Comparison of ENCODE assay signal across 8 mouse cellular contexts in genomic region chr2:173018618-173019017, GRCm38 (mm10). TPM values are rescaled to one million over a fixed set of nuclear protein-coding genes. Genes with fewer than 3 reads are reported as not detected.
DNase-seq lines count a peak whose midpoint lies in the region; ATAC-seq and TF ChIP-seq lines count a peak whose summit lies in the region.
"Had no signal": no experiment of that assay in that cellular context is flagged by ENCODE, and none has a peak within 500 bp of the region (broad histone marks: within the 10 kb centered on the region; RNA-seq: fewer than 3 reads in every experiment).

No protein-coding gene starts in this region.

- H3K36me3 ChIP-seq in CH12.LX (replicated peaks in 1 of 2; ENCODE audit: control insufficient read depth in 1 of 2, insufficient read depth in 1 of 2, low read length in 1 of 2), result peaks cover 24 to 37% of the 10 kb centered on the region in 2 experiments
- H3K36me3 ChIP-seq in stomach, embryonic 16.5 days (ENCODE audit: control insufficient read depth, insufficient read depth, low read length), result peaks cover 7% of the 10 kb centered on the region; the same call in 1 of the 2 replicates

- 27% methylated on average over 8 of the region's 8 CpGs for WGBS in stomach, embryonic 16.5 days

- H3K4me2 ChIP-seq in CH12.LX (ENCODE audit: insufficient read depth, low read depth, poor library complexity, severe bottlenecking), result 0 out of 2 replicates have a peak overlapping the region, but pooled peaks have one; percentile 14
- no peak overlapping the region; the same call in 1 of the 2 replicates for H3K4me2 ChIP-seq in stomach, embryonic 16.5 days (ENCODE audit: low read depth, low read length)

- ATAC-seq in granulocyte monocyte progenitor cell, adult 5-6 weeks (replicated peaks; ENCODE audit: poor library complexity, severe bottlenecking), result peak; percentile 21
- ATAC-seq in stomach, embryonic 16.5 days (ENCODE audit: insufficient read depth, low FRiP score), result 0 out of 2 replicates have a peak, but pooled peaks have one; percentile 5

- peaks cover 6% of the 10 kb centered on the region for H3K27me3 ChIP-seq in CH12.LX (replicated peaks)
- no peaks in the 10 kb centered on the region for H3K27me3 ChIP-seq in stomach, embryonic 16.5 days (ENCODE audit: control insufficient read depth, insufficient read depth, low read length)

- TF ChIP-seq RAD21 in CH12.LX (IDR thresholded peaks at IDR 0.05; ENCODE audit: low read depth, low read length), result no peak; the same call in 1 of the 2 replicates

- H3K4me1 ChIP-seq in CH12.LX (ENCODE audit: control insufficient read depth in 1 of 2, insufficient read depth in 2 of 2), result peaks cover 36 to 53% of the 10 kb centered on the region in 2 experiments
- H3K4me1 ChIP-seq in stomach, embryonic 16.5 days (ENCODE audit: control insufficient read depth, insufficient read depth, low read length), result peaks cover 37% of the 10 kb centered on the region

- in situ Hi-C loops in CH12.LX (cut with MboI; ENCODE audit: low pct_ligation_motif_present, low pct_unique_long_range_greater_than_20kb, low sequenced_read_pairs), result loop anchor here (5.0 to 25.0 kb wide), 2 partner anchors 64 to 144 kb away; partner anchors contain the start of gene Pck1

- no peak overlapping the region for H3K4me3 ChIP-seq in CH12.LX (replicated peaks in 1 of 3; ENCODE audit: low read depth in 2 of 3, low read length in 2 of 3, poor library complexity in 1 of 3)
- H3K4me3 ChIP-seq in stomach, embryonic 16.5 days (replicated peaks; ENCODE audit: low read length), result no peak overlapping the region

- no peak overlapping the region for H3K9ac ChIP-seq in CH12.LX (ENCODE audit: insufficient read depth, low read depth)
- 0 out of 2 replicates have a peak overlapping the region, but pooled peaks have one; percentile 33 for H3K9ac ChIP-seq in stomach, embryonic 16.5 days (ENCODE audit: low read length)

- no peaks in the 10 kb centered on the region for H3K9me3 ChIP-seq in CH12.LX (replicated peaks; ENCODE audit: low read length)
- no peaks in the 10 kb centered on the region for H3K9me3 ChIP-seq in stomach, embryonic 16.5 days (replicated peaks; ENCODE audit: control insufficient read depth, low read length)

- DNase-seq in 3134 (ENCODE audit: extremely low read depth, insufficient read length, low spot score) (peak; percentile 70), CH12.LX (ENCODE audit: extremely low read depth) (no peak)
- peak; percentile 51 for DNase-seq in kidney, postnatal 10 days
- no peak for DNase-seq in urinary bladder, postnatal 4 days (ENCODE audit: low spot score in 2 of 2)
- no peak for DNase-seq in testis, postnatal 14 days (ENCODE audit: low spot score)

- H3K79me2 ChIP-seq in CH12.LX (replicated peaks; ENCODE audit: control insufficient read depth, extremely low read depth, insufficient read depth, poor library complexity, severe bottlenecking), result peaks cover 12% of the 10 kb centered on the region

- no peak for TF ChIP-seq POLR2A in CH12.LX (IDR thresholded peaks at IDR 0.05; ENCODE audit: low read depth, low read length)

- H3K27ac ChIP-seq in CH12.LX (ENCODE audit: insufficient read depth, low read depth), result no peak overlapping the region
- no peak overlapping the region for H3K27ac ChIP-seq in stomach, embryonic 16.5 days (ENCODE audit: low read length)
- H3K27ac ChIP-seq: macrophage had no signal

- no peak for TF ChIP-seq EP300 in CH12.LX (IDR thresholded peaks at IDR 0.05; ENCODE audit: low read length)

- peak in 1 of 2 experiments; percentile 28; a peak in 1 of 4 replicates for TF ChIP-seq CTCF in CH12.LX (conservative IDR thresholded peaks at IDR 0.05 in 1 of 2, IDR thresholded peaks at IDR 0.05 in 1 of 2; ENCODE audit: low read depth in 2 of 2, low read length in 2 of 2)

- dilution Hi-C loops in CH12.LX (cut with MboI; ENCODE audit: extremely low pct_ligation_motif_present, extremely low pct_unique_long_range_greater_than_20kb, low sequenced_read_pairs), result no loop called here

TF ChIP-seq in CH12.LX, 34 proteins besides CTCF, POLR2A, EP300 and RAD21:
- TF ChIP-seq MYC (IDR thresholded peaks at IDR 0.05; ENCODE audit: low read depth, low read length) (no peak), TBP (conservative IDR thresholded peaks at IDR 0.05; ENCODE audit: low read depth, low read length) (no peak), NRF1 (IDR thresholded peaks at IDR 0.05; ENCODE audit: low read depth, low read length) (no peak), ELF1 (IDR thresholded peaks at IDR 0.05; ENCODE audit: low read depth, low read length) (no peak), ETS1 (conservative IDR thresholded peaks at IDR 0.05; ENCODE audit: low read depth, low read length) (no peak), MAFK (IDR thresholded peaks at IDR 0.05; ENCODE audit: insufficient replicate concordance, low read length) (no peak), MEF2A (IDR thresholded peaks at IDR 0.05; ENCODE audit: borderline replicate concordance, low read depth, low read length) (peak; percentile 70; the same call in 1 of the 2 replicates), USF1 (IDR thresholded peaks at IDR 0.05; ENCODE audit: low read depth, low read length) (no peak), BHLHE40 (IDR thresholded peaks at IDR 0.05; ENCODE audit: low read depth, low read length) (0 out of 2 replicates have a peak, but pooled peaks have one; percentile 28)

RNA-seq across cellular contexts. Expression of gene Rbm38, which starts 1.7 kb away (rescaled TPM):
- 19.4 and 20.7 TPM in 2 replicates for total RNA-seq in CH12.LX (2012; rRNA removed)
- total RNA-seq in CH12.LX (2014; rRNA removed), result 11.3 and 14.4 TPM in 2 replicates
- polyA plus RNA-seq in CH12.LX (2012; ENCODE audit: insufficient read length, low read depth), result 83.9 and 85.4 TPM in 2 replicates
- 127 and 197 TPM in 2 replicates for total RNA-seq in granulocyte monocyte progenitor cell, adult 5-6 weeks (2014; fragmentation: Nextera tagmentation)
- 38.8 and 60.4 TPM in 2 replicates for total RNA-seq in granulocyte monocyte progenitor cell, adult 5-6 weeks (2017)
- polyA plus RNA-seq in stomach, embryonic 16.5 days (2015; fragmentation: Nextera tagmentation; extraction: Ambion mirVana), result 43.9 and 49.5 TPM in 2 replicates

RNA-seq across cellular contexts. Expression of gene Rae1, which starts 18.7 kb away (rescaled TPM):
- total RNA-seq in CH12.LX (2012; rRNA removed) (86.3 and 97.7 TPM in 2 replicates), CH12.LX (2014; rRNA removed) (114 and 115 TPM in 2 replicates)
- 86.1 and 95.0 TPM in 2 replicates for polyA plus RNA-seq in CH12.LX (2012; ENCODE audit: insufficient read length, low read depth)
- 95.2 and 147 TPM in 2 replicates for total RNA-seq in granulocyte monocyte progenitor cell, adult 5-6 weeks (2014; fragmentation: Nextera tagmentation)
- 71.2 and 75.6 TPM in 2 replicates for total RNA-seq in granulocyte monocyte progenitor cell, adult 5-6 weeks (2017)
- polyA plus RNA-seq in stomach, embryonic 16.5 days (2015; fragmentation: Nextera tagmentation; extraction: Ambion mirVana), result 102 TPM in 2 replicates

RNA-seq across cellular contexts. Expression of gene Spo11, which starts 41.1 kb away (rescaled TPM):
- 0.13 and 0.34 TPM in 2 replicates for total RNA-seq in CH12.LX (2012; rRNA removed)
- not detected in 2 replicates for total RNA-seq in CH12.LX (2014; rRNA removed)
- polyA plus RNA-seq in CH12.LX (2012; ENCODE audit: insufficient read length, low read depth), result 0.08 and 0.16 TPM in 2 replicates
- total RNA-seq in granulocyte monocyte progenitor cell, adult 5-6 weeks (2014; fragmentation: Nextera tagmentation), result not detected in 2 replicates
- total RNA-seq in granulocyte monocyte progenitor cell, adult 5-6 weeks (2017), result not detected in 2 replicates
- 0.44 and 0.86 TPM in 2 replicates for polyA plus RNA-seq in stomach, embryonic 16.5 days (2015; fragmentation: Nextera tagmentation; extraction: Ambion mirVana)
- polyA plus RNA-seq: macrophage had no signal

Comparison
In these comparisons a context has a peak if more than half of its experiments do, and no peak if none do; other contexts are left out.
1. DNase-seq: peak in 3134 (single experiment) and kidney, postnatal 10 days (single experiment); none in CH12.LX (single experiment), urinary bladder, postnatal 4 days (0 of 2) and testis, postnatal 14 days (single experiment).